Mouse (Mus musculus) myocyte (in vitro differentiated cells): Measurements from ENCODE around the gene Riiad1. TPM values are rescaled to one million over a fixed set of nuclear protein-coding genes. Genes with fewer than 3 reads are reported as not detected.
A peak's percentile ranks its signal among the peaks of the same experiment; 100 is the strongest.

Source experiments
- H3K27me3 ChIP-seq: one replicate; pipeline ENCODE4 v1.6.1; 2011; ENCODE audit not compliant: control insufficient read depth, insufficient read depth, insufficient read length
- H3K36me3 ChIP-seq: one replicate; pipeline ENCODE4 v1.6.1; 2011; ENCODE audit not compliant: control insufficient read depth, insufficient read depth
- H3K4me2 ChIP-seq: one replicate; pipeline ENCODE4 v1.6.1; 2011; ENCODE audit warnings: low read depth, control low read depth
- H3K4me3 ChIP-seq: one replicate; pipeline ENCODE4 v1.5.1; 2011; ENCODE audit warnings: mild to moderate bottlenecking, control low read depth, moderate library complexity
- H3K79me2 ChIP-seq: one replicate; pipeline ENCODE4 v1.6.1; 2011; ENCODE audit not compliant: control insufficient read depth, insufficient read depth
- H3ac ChIP-seq: one replicate; pipeline ENCODE4 v1.6.1; 2011; ENCODE audit not compliant: control insufficient read depth, insufficient read length
- CEBPB ChIP-seq: IDR thresholded peaks from 2 replicates; pipeline ENCODE4 v1.6.1; 2011; ENCODE audit warnings: mild to moderate bottlenecking, moderate library complexity; ENCODE audit not compliant: poor library complexity, insufficient read depth, severe bottlenecking
- E2F4 ChIP-seq: IDR thresholded peaks from one replicate; pipeline ENCODE4 v1.6.1; 2011; ENCODE audit warnings: mild to moderate bottlenecking, control low read depth, moderate library complexity; ENCODE audit not compliant: insufficient read depth
- MAX ChIP-seq: IDR thresholded peaks from one replicate; pipeline ENCODE4 v1.6.1; 2011; ENCODE audit warnings: low read depth, mild to moderate bottlenecking, control low read depth
- MYOD1 ChIP-seq, 3 experiments: IDR thresholded peaks; one replicate each; pipeline ENCODE4 v1.6.1; 2011; ENCODE audit warnings: control low read depth in 2 of 3, low read depth in 2 of 3, mild to moderate bottlenecking in 2 of 3, moderate library complexity in 1 of 3; ENCODE audit not compliant: insufficient read length in 2 of 3, control insufficient read depth in 1 of 3
- MYOG ChIP-seq, 3 experiments: IDR thresholded peaks; one replicate each; pipeline ENCODE4 v1.6.1; 2011; ENCODE audit warnings: control low read depth in 2 of 3, low read depth in 2 of 3, mild to moderate bottlenecking in 2 of 3; ENCODE audit not compliant: insufficient read length in 2 of 3, control insufficient read depth in 1 of 3, insufficient read depth in 1 of 3
- POLR2A ChIP-seq: IDR thresholded peaks from one replicate; pipeline ENCODE4 v1.6.1; 2011; ENCODE audit warnings: low read depth, mild to moderate bottlenecking, control low read depth, moderate library complexity; ENCODE audit not compliant: insufficient read length
- POLR2AphosphoS2 ChIP-seq: IDR thresholded peaks from one replicate; pipeline ENCODE4 v1.6.1; 2011; ENCODE audit warnings: low read depth, control low read depth; ENCODE audit not compliant: insufficient read length
- REST ChIP-seq: IDR thresholded peaks from one replicate; pipeline ENCODE4 v1.6.1; 2011; ENCODE audit warnings: mild to moderate bottlenecking, control low read depth, moderate library complexity; ENCODE audit not compliant: insufficient read depth, insufficient read length
- SRF ChIP-seq: IDR thresholded peaks from one replicate; pipeline ENCODE4 v1.6.1; 2011; ENCODE audit warnings: low read depth; ENCODE audit not compliant: control insufficient read depth, insufficient read length
- TCF12 ChIP-seq: IDR thresholded peaks from one replicate; pipeline ENCODE4 v1.6.1; 2011; ENCODE audit warnings: mild to moderate bottlenecking, control low read depth; ENCODE audit not compliant: poor library complexity, insufficient read depth, severe bottlenecking
- TCF3 ChIP-seq: IDR thresholded peaks from one replicate; pipeline ENCODE4 v1.6.1; 2011; ENCODE audit warnings: low read depth, control low read depth; ENCODE audit not compliant: insufficient read length
- USF1 ChIP-seq: IDR thresholded peaks from one replicate; pipeline ENCODE4 v1.6.1; 2011; ENCODE audit warnings: low read depth, mild to moderate bottlenecking, control low read depth, moderate library complexity
- polyA plus RNA-seq: library from polyadenylated mRNA; unstranded; fragments of >200 nt; fragmentation: generic; extraction: Trizol; gene quantifications from one replicate; pipeline ENCODE4 v1.2.1, GENCODE M21; 2012; ENCODE audit warnings: missing spikeins

Gene Riiad1
- polyA plus RNA-seq, 1 experiment: 0.36 TPM

DNA sequence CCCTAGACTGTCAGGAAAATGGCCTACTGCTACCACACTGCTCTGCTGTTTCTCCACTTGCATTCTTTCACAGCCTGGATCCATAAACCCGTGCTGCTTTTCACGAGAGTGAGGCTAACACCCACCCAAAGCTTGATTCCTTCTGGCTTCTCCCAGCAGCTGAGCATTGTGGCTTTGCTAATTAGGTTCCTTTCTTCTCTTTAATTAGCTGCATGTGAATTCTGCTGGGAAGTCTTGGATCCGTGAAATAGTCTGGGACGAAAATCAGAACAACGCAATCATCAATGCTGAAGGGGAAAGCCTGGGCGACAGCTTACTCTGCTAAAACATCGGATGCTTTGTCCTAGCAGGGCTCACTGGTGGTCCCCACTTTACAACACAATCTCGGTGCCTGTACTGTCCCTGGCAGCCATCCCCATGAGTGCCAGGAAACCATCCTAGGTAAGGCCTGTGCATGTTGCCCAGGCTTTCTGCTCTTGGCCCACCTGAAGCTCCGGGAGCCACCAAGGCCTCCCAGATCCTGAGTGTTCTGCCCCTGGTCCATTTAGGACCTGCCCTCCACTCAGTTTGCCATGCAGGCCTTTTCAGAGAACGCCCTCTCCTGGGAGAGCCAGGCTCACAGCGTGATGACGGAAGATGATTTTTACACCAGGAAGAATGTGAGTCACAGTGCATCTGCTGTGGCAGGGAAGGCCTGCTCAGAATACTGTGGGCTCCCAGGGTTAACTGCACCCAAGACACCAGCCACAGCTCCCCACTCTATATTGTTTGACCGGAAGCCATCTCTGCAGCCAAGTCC is 14.3 kb downstream of the Riiad1 start:
- Histone ChIP-seq H3K4me3 (no peak overlapping the region), H3K4me2 (no peak overlapping the region), H3K79me2 (no peaks in the 10 kb centered on the region), H3K36me3 (no peaks in the 10 kb centered on the region), H3K27me3 (no peaks in the 10 kb centered on the region), H3ac (no peak overlapping the region)
- no peak for TF ChIP-seq E2F4
- no peak for TF ChIP-seq TCF3
- TF ChIP-seq SRF: no peak
- no peak for TF ChIP-seq TCF12
- TF ChIP-seq REST: no peak
- no peak for TF ChIP-seq MYOG (IDR thresholded peaks at IDR 0.05; ENCODE audit: control insufficient read depth in 1 of 3, insufficient read depth in 1 of 3, insufficient read length in 2 of 3, low read depth in 2 of 3)
- no peak for TF ChIP-seq POLR2AphosphoS2
- TF ChIP-seq MAX: no peak

GRCm38 (mm10) chr3:94463926-94464578 is 16.1 kb downstream of the Riiad1 start:
- no peak overlapping the region for H3K4me3 ChIP-seq
- no peak overlapping the region for H3K4me2 ChIP-seq
- H3K79me2 ChIP-seq: no peaks in the 10 kb centered on the region
- no peak overlapping the region for H3ac ChIP-seq
- H3K36me3 ChIP-seq: no peaks in the 10 kb centered on the region
- H3K27me3 ChIP-seq: no peaks in the 10 kb centered on the region
- no peak for TF ChIP-seq CEBPB
- no peak for TF ChIP-seq E2F4
- TF ChIP-seq MAX: no peak
- TF ChIP-seq POLR2AphosphoS2: no peak
- TF ChIP-seq MYOG (IDR thresholded peaks at IDR 0.05; ENCODE audit: control insufficient read depth in 1 of 3, insufficient read depth in 1 of 3, insufficient read length in 2 of 3, low read depth in 2 of 3): no peak
- no peak for TF ChIP-seq TCF3
- no peak for TF ChIP-seq TCF12
- no peak for TF ChIP-seq POLR2A
- TF ChIP-seq REST: no peak
- TF ChIP-seq SRF: no peak
- TF ChIP-seq USF1: no peak
- no peak for TF ChIP-seq MYOD1 (IDR thresholded peaks at IDR 0.05; ENCODE audit: control insufficient read depth in 1 of 3, insufficient read length in 2 of 3, low read depth in 2 of 3)

DNA sequence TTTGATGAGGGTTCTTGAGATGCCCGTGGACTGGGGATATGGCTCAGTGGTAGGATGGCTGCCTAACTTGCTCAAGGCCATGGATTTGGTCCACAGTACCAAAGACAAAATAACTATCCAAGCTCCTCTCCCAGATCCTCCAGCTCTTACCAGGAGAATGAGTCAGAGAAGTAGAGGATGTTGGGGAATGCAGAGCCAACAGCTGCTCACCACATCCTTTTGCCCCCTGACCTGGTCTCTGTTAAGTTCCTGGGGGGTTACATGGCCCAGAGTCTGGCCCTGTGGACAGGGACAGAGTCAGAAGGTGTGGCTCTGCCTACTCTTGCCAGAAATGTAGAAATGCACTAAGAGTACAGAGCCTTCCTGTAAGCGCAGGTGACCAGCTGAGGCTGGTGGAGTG is 20.3 kb downstream of the Riiad1 start:
- no peak for TF ChIP-seq POLR2AphosphoS2
- TF ChIP-seq TCF3: no peak
- TF ChIP-seq MYOD1 (IDR thresholded peaks at IDR 0.05; ENCODE audit: control insufficient read depth in 1 of 3, insufficient read length in 2 of 3, low read depth in 2 of 3): peak in 2 of 3 experiments; percentile 65 to 66
- TF ChIP-seq SRF: no peak
- TF ChIP-seq POLR2A: no peak
- peak in 1 of 3 experiments; percentile 3 for TF ChIP-seq MYOG (IDR thresholded peaks at IDR 0.05; ENCODE audit: control insufficient read depth in 1 of 3, insufficient read depth in 1 of 3, insufficient read length in 2 of 3, low read depth in 2 of 3)
- Histone ChIP-seq H3K79me2 (no peaks in the 10 kb centered on the region), H3K27me3 (no peaks in the 10 kb centered on the region), H3ac (no peak overlapping the region), H3K4me3 (no peak overlapping the region), H3K4me2 (no peak overlapping the region), H3K36me3 (no peaks in the 10 kb centered on the region)

- Histone ChIP-seq H3K79me2 (no peaks in the 10 kb centered on the region), H3ac (no peak overlapping the region), H3K36me3 (no peaks in the 10 kb centered on the region), H3K4me3 (no peak overlapping the region), H3K27me3 (no peaks in the 10 kb centered on the region), H3K4me2 (peak overlapping the region; percentile 57)
- TF ChIP-seq TCF3 (no peak), E2F4 (no peak), MYOD1 (IDR thresholded peaks at IDR 0.05; ENCODE audit: control insufficient read depth in 1 of 3, insufficient read length in 2 of 3, low read depth in 2 of 3) (no peak), POLR2A (no peak), MAX (no peak), TCF12 (no peak), USF1 (no peak), MYOG (IDR thresholded peaks at IDR 0.05; ENCODE audit: control insufficient read depth in 1 of 3, insufficient read depth in 1 of 3, insufficient read length in 2 of 3, low read depth in 2 of 3) (no peak), POLR2AphosphoS2 (no peak), REST (no peak), CEBPB (no peak), SRF (no peak)
Measured at GRCm38 (mm10) chr3:94457055-94457454, 23.1 kb downstream of the Riiad1 start.
